Mouse (Mus musculus): ENCODE measurements around the gene Tph1. TPM values are rescaled to one million over a fixed set of nuclear protein-coding genes. Genes with fewer than 3 reads are reported as not detected.
"Not testable (repeated sequence)": the region's sequence is repeated elsewhere in the genome, so short reads cannot be mapped to it uniquely, and the experiment has no call there.

Gene Tph1
- polyA plus RNA-seq, 1 experiment from 2014 or later = 1.1 TPM

GRCm38 (mm10) chr7:46700521-46701025, 28.2 kb upstream of the Tph1 start:
- peaks cover 90% of the 10 kb centered on the region for H3K36me3 ChIP-seq (ENCODE audit: control insufficient read depth, insufficient read depth, low read length)
- H3K9me3 ChIP-seq (ENCODE audit: control insufficient read depth, low read length) = no peaks in the 10 kb centered on the region
- H3K27ac ChIP-seq (ENCODE audit: low read depth, low read length) = no peak overlapping the region
- H3K4me1 ChIP-seq (ENCODE audit: control insufficient read depth, insufficient read depth, low read length) = no peaks in the 10 kb centered on the region
- no peak for ATAC-seq (ENCODE audit: low FRiP score, low TSS enrichment)
- 90% methylated on average over 6 of the region's 6 CpGs for WGBS
- no peak overlapping the region for H3K4me3 ChIP-seq (ENCODE audit: low read length)
- H3K27me3 ChIP-seq (ENCODE audit: control insufficient read depth, insufficient read depth, low read length) = no peaks in the 10 kb centered on the region
- H3K9ac ChIP-seq (ENCODE audit: low read depth, low read length) = no peak overlapping the region
- H3K4me2 ChIP-seq (replicated peaks; ENCODE audit: low read depth, low read length) = no peak overlapping the region

- H3K9me3 ChIP-seq (ENCODE audit: control insufficient read depth, low read length) = no peaks in the 10 kb centered on the region
- H3K27ac ChIP-seq (ENCODE audit: low read depth, low read length) = no peak overlapping the region
- no peak overlapping the region for H3K9ac ChIP-seq (ENCODE audit: low read depth, low read length)
- no peaks in the 10 kb centered on the region for H3K4me1 ChIP-seq (ENCODE audit: control insufficient read depth, insufficient read depth, low read length)
- H3K27me3 ChIP-seq (ENCODE audit: control insufficient read depth, insufficient read depth, low read length) = no peaks in the 10 kb centered on the region
- ATAC-seq (ENCODE audit: low FRiP score, low TSS enrichment) = no peak
- peaks cover 71% of the 10 kb centered on the region for H3K36me3 ChIP-seq (ENCODE audit: control insufficient read depth, insufficient read depth, low read length)
- 89% methylated on average over 1 of the region's 1 CpGs for WGBS
- H3K4me2 ChIP-seq (replicated peaks; ENCODE audit: low read depth, low read length) = no peak overlapping the region
- H3K4me3 ChIP-seq (ENCODE audit: low read length) = no peak overlapping the region
These were observed 24.4 kb upstream of the Tph1 start for GRCm38 (mm10) chr7:46696754-46697153.

GRCm38 (mm10) chr7:46686827-46687226, 14.5 kb upstream of the Tph1 start:
- WGBS = 91% methylated on average over 5 of the region's 5 CpGs
- no peak overlapping the region for H3K9ac ChIP-seq (ENCODE audit: low read depth, low read length)
- H3K4me1 ChIP-seq (ENCODE audit: control insufficient read depth, insufficient read depth, low read length) = no peaks in the 10 kb centered on the region
- no peak overlapping the region for H3K27ac ChIP-seq (ENCODE audit: low read depth, low read length)
- H3K4me2 ChIP-seq (replicated peaks; ENCODE audit: low read depth, low read length) = no peak overlapping the region
- no peaks in the 10 kb centered on the region for H3K27me3 ChIP-seq (ENCODE audit: control insufficient read depth, insufficient read depth, low read length)
- H3K36me3 ChIP-seq (ENCODE audit: control insufficient read depth, insufficient read depth, low read length) = peaks cover 34% of the 10 kb centered on the region
- no peak overlapping the region for H3K4me3 ChIP-seq (ENCODE audit: low read length)
- ATAC-seq (ENCODE audit: low FRiP score, low TSS enrichment) = no peak
- H3K9me3 ChIP-seq (ENCODE audit: control insufficient read depth, low read length) = no peaks in the 10 kb centered on the region

DNA sequence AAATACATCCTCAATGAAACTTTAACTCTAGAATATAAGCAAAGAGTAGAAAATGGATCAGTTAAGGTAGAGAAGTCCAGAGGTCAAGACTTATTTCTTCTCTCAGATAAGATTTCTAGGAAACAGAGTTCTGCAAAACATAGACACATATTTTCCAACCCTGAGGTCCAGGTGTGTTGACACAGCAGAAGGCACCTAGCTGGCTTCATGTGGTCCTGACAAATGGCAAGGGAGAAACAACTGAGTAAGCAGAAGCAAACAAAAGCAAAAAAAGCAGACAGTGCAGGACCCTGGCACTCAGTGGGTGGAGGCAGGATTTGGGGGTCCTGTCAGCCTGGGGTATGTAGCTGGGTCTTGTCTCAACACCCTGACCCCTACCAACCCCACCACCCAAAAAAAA, 8.4 kb upstream of the Tph1 start:
- no peak for ATAC-seq (ENCODE audit: low FRiP score, low TSS enrichment)
- Histone ChIP-seq H3K27me3 (ENCODE audit: control insufficient read depth, insufficient read depth, low read length) (no peaks in the 10 kb centered on the region), H3K9ac (ENCODE audit: low read depth, low read length) (no peak overlapping the region), H3K4me3 (ENCODE audit: low read length) (no peak overlapping the region), H3K27ac (ENCODE audit: low read depth, low read length) (no peak overlapping the region), H3K4me1 (ENCODE audit: control insufficient read depth, insufficient read depth, low read length) (no peaks in the 10 kb centered on the region), H3K9me3 (ENCODE audit: control insufficient read depth, low read length) (no peaks in the 10 kb centered on the region), H3K4me2 (replicated peaks; ENCODE audit: low read depth, low read length) (no peak overlapping the region), H3K36me3 (ENCODE audit: control insufficient read depth, insufficient read depth, low read length) (no peaks in the 10 kb centered on the region)

GRCm38 (mm10) chr7:46679044-46679443, 6.7 kb upstream of the Tph1 start:
- ATAC-seq (ENCODE audit: low FRiP score, low TSS enrichment); H3K9me3 ChIP-seq (ENCODE audit: control insufficient read depth, low read length); H3K36me3 ChIP-seq (ENCODE audit: control insufficient read depth, insufficient read depth, low read length); H3K4me3 ChIP-seq (ENCODE audit: low read length); H3K4me2 ChIP-seq (replicated peaks; ENCODE audit: low read depth, low read length); H3K4me1 ChIP-seq (ENCODE audit: control insufficient read depth, insufficient read depth, low read length); H3K27ac ChIP-seq (ENCODE audit: low read depth, low read length); H3K27me3 ChIP-seq (ENCODE audit: control insufficient read depth, insufficient read depth, low read length); H3K9ac ChIP-seq (ENCODE audit: low read depth, low read length): not testable (repeated sequence)
- WGBS = 84% methylated on average over 7 of the region's 7 CpGs

GRCm38 (mm10) chr7:46678417-46678816, 6.1 kb upstream of the Tph1 start:
- no peak for ATAC-seq (ENCODE audit: low FRiP score, low TSS enrichment)
- no peak overlapping the region for H3K4me2 ChIP-seq (replicated peaks; ENCODE audit: low read depth, low read length)
- 86% methylated on average over 3 of the region's 3 CpGs for WGBS
- no peak overlapping the region for H3K27ac ChIP-seq (ENCODE audit: low read depth, low read length)
- H3K9me3 ChIP-seq (ENCODE audit: control insufficient read depth, low read length) = no peaks in the 10 kb centered on the region
- no peaks in the 10 kb centered on the region for H3K4me1 ChIP-seq (ENCODE audit: control insufficient read depth, insufficient read depth, low read length)
- H3K27me3 ChIP-seq (ENCODE audit: control insufficient read depth, insufficient read depth, low read length) = no peaks in the 10 kb centered on the region
- no peak overlapping the region for H3K4me3 ChIP-seq (ENCODE audit: low read length)
- no peaks in the 10 kb centered on the region for H3K36me3 ChIP-seq (ENCODE audit: control insufficient read depth, insufficient read depth, low read length)
- no peak overlapping the region for H3K9ac ChIP-seq (ENCODE audit: low read depth, low read length)

DNA sequence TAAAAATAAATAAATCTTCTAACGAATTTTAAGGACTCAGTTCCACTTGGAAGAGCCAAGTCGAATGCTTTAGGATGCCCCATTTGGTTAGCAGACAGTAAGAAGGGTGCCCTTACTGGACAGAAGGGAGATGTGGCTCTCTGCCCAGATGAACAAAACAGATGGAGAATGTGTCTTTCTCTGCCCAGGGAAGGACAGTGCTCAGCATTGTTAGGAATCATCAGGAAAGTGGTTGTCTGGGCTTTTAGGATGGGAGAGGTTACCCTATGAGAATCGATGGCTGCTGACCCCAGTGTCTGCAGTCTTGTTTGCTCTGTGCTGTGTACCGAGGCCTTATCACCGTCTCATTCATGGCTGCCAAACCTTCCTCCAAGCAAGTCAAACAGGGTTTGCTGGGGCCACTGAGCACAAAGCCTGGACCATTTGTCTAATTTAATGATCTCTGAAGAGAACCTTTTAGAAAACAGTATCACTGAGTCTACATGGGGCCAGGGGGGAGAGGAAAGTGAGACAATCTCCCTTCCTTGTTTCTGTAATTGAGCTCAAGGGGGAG, 4.5 kb upstream of the Tph1 start:
- WGBS = 39% methylated on average over 5 of the region's 5 CpGs
- no peaks in the 10 kb centered on the region for H3K9me3 ChIP-seq (ENCODE audit: control insufficient read depth, low read length)
- 0 out of 2 replicates have a peak, but pooled peaks have one; percentile 48 for ATAC-seq (ENCODE audit: low FRiP score, low TSS enrichment)

GRCm38 (mm10) chr7:46675886-46676285, 3.5 kb upstream of the Tph1 start:
- WGBS = 83% methylated on average over 8 of the region's 8 CpGs
- no peak overlapping the region for H3K4me2 ChIP-seq (replicated peaks; ENCODE audit: low read depth, low read length)
- H3K9me3 ChIP-seq (ENCODE audit: control insufficient read depth, low read length) = no peaks in the 10 kb centered on the region
- no peak overlapping the region for H3K4me3 ChIP-seq (ENCODE audit: low read length)
- H3K36me3 ChIP-seq (ENCODE audit: control insufficient read depth, insufficient read depth, low read length) = no peaks in the 10 kb centered on the region
- peaks cover 6% of the 10 kb centered on the region for H3K4me1 ChIP-seq (ENCODE audit: control insufficient read depth, insufficient read depth, low read length)
- no peak overlapping the region for H3K27ac ChIP-seq (ENCODE audit: low read depth, low read length)
- H3K27me3 ChIP-seq (ENCODE audit: control insufficient read depth, insufficient read depth, low read length) = no peaks in the 10 kb centered on the region
- H3K9ac ChIP-seq (ENCODE audit: low read depth, low read length) = no peak overlapping the region
- ATAC-seq (ENCODE audit: low FRiP score, low TSS enrichment) = no peak

More for the DNA sequence above, 4.5 kb upstream of the Tph1 start:
- no peaks in the 10 kb centered on the region for H3K36me3 ChIP-seq (ENCODE audit: control insufficient read depth, insufficient read depth, low read length)
- no peak overlapping the region for H3K4me3 ChIP-seq (ENCODE audit: low read length)
- H3K4me2 ChIP-seq (replicated peaks; ENCODE audit: low read depth, low read length) = no peak overlapping the region
- no peak overlapping the region for H3K9ac ChIP-seq (ENCODE audit: low read depth, low read length)
- H3K4me1 ChIP-seq (ENCODE audit: control insufficient read depth, insufficient read depth, low read length) = peaks cover 6% of the 10 kb centered on the region
- H3K27ac ChIP-seq (ENCODE audit: low read depth, low read length) = no peak overlapping the region
- no peaks in the 10 kb centered on the region for H3K27me3 ChIP-seq (ENCODE audit: control insufficient read depth, insufficient read depth, low read length)

DNA sequence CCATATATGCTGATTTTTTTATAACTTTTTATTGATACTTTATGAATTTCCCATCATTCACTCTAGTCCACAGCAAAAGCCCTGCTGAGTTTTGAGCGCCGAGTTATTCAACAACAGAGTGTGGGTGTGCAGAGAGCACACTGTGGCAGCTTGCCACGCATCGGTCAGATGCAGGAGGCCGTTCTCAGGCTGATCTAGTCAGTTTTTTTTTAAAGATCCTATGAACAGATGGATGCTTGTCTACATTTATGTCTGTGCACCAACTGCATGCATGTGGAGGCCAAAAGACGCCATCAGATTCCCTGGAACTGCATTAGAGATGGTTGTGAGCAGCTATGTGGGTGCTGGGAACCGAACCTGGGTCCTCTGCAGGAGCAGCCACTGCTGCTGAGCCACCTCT, 2.7 kb upstream of the Tph1 start:
- no peak overlapping the region for H3K27ac ChIP-seq (ENCODE audit: low read depth, low read length)
- ATAC-seq (ENCODE audit: low FRiP score, low TSS enrichment) = no peak
- H3K27me3 ChIP-seq (ENCODE audit: control insufficient read depth, insufficient read depth, low read length) = no peaks in the 10 kb centered on the region
- peaks cover 6% of the 10 kb centered on the region for H3K4me1 ChIP-seq (ENCODE audit: control insufficient read depth, insufficient read depth, low read length)
- no peak overlapping the region for H3K9ac ChIP-seq (ENCODE audit: low read depth, low read length)
- no peaks in the 10 kb centered on the region for H3K36me3 ChIP-seq (ENCODE audit: control insufficient read depth, insufficient read depth, low read length)
- no peaks in the 10 kb centered on the region for H3K9me3 ChIP-seq (ENCODE audit: control insufficient read depth, low read length)
- WGBS = 92% methylated on average over 7 of the region's 7 CpGs
- H3K4me3 ChIP-seq (ENCODE audit: low read length) = no peak overlapping the region
- no peak overlapping the region for H3K4me2 ChIP-seq (replicated peaks; ENCODE audit: low read depth, low read length)
